Mouse (Mus musculus): ENCODE data around the gene Zbbx.

Gene Zbbx

GRCm38 (mm10) chr3:75164838-75165496 lies at the start of gene Zbbx:
Gene Zbbx (minus strand): TSS chr3:75165034.
- DNase-seq = peak in 1 of 2 experiments; percentile 9

GRCm38 (mm10) chr3:75202808-75203503 lies 38.1 kb upstream of the Zbbx start:
- peak; percentile 9 to 48 for DNase-seq

- DNase-seq = no peak
Measured at GRCm38 (mm10) chr3:75182606-75183005, 17.8 kb upstream of the Zbbx start.

- DNase-seq = no peak
Measured at GRCm38 (mm10) chr3:75141876-75142275, 23.0 kb downstream of the Zbbx start.

- no peak for DNase-seq
Measured at GRCm38 (mm10) chr3:75104867-75105266, 60.0 kb downstream of the Zbbx start.

GRCm38 (mm10) chr3:75085762-75086161 lies 79.1 kb downstream of the Zbbx start:
- no peak for DNase-seq

- DNase-seq = no peak
Measured at GRCm38 (mm10) chr3:75078906-75079305, 85.9 kb downstream of the Zbbx start.

GRCm38 (mm10) chr3:75009701-75010100 lies 155.1 kb downstream of the Zbbx start:
- DNase-seq = no peak

Data from kidney, adult 8-10 months (tissue).